Mouse (Mus musculus): ENCODE measurements around the gene Rabgap1l.

The Rabgap1l gene

DNA sequence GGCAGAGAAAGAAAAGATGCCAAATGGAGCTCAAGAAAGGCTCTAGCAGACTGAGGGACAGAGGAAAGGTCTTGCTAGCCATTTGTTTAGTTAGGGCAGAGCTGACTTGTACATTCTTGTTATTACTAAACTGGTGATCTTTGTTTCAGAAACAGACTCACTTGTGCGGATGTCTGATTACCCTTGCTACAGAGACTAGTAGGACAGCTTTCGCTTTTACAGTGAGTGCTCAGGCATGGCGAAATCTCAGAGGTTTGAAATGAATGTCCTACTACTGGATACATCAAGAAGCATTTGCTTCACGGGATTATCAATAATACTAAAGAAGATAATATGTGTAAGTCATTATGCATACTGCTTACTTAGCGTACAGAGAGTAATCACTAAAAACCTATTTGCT, 548.3 kb downstream of the Rabgap1l start:
- DNase-seq (ENCODE audit: low spot score), result no peak

DNA sequence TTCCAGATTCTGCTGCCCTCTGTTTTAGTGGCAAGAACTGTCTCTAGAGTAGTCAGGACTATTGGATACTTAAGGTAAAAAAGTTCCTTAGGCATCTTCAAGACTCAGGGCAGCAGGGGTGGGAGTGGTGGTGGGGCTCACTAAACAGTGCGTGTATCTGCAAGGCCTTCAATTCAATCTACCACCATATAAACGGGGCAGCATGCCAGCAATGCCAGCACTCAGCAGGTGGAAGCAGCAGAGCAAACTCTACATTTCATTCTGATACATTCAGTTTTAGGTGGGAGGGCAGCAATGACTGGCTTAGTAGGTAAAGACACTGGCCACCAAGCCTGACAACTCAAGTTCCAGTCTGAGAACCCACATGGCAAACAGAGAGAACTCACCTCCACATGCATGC, 552.9 kb downstream of the Rabgap1l start:
- no peak for DNase-seq (ENCODE audit: low spot score)

DNA sequence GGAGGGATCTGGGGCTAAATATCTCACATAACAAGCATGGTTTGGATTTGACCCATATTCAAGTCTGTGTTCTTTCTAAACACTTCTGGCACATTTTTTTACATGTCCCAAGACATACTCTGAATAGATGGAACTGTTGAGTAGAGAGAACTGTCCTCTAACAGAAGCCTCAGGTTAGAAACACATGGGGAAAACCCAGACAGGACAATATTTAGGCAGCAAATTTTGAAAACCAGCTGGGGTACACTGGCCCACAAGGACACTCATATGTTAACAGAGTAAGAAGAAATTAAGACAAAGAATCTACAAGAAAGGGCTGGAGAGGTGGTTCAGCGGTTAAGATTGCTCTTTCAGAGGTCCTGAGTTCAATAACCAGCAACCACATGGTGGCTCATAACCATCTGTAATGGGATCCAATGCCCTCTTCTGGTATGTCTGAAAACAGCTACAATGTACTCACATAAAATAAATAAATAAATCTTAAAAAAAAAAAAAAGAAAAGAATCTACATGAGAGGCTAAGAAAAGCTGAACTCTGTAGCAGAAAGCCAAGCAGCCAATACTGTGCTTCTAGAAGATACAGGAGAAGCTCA, 554.1 kb downstream of the Rabgap1l start:
- no peak for DNase-seq (ENCODE audit: low spot score)

DNA sequence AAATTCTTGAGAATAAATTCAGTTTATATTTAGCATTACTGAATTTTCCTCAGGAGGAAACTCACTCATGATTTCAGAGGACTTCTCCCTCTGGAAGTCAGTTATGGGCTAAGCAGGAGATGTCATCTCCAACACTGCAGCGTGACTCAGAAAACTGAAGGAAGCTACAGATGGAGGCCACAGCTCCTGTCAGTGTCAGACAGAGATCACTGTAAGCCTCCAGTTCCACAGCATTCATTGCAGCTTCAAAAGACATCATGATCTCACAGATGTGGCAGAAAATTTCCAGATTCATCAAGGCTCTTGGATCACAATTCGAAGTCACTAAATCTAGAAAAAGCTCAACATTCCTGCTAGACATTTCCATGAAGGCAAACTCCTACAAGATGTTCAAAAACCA, 555.0 kb downstream of the Rabgap1l start:
- DNase-seq (ENCODE audit: low spot score), result no peak

DNA sequence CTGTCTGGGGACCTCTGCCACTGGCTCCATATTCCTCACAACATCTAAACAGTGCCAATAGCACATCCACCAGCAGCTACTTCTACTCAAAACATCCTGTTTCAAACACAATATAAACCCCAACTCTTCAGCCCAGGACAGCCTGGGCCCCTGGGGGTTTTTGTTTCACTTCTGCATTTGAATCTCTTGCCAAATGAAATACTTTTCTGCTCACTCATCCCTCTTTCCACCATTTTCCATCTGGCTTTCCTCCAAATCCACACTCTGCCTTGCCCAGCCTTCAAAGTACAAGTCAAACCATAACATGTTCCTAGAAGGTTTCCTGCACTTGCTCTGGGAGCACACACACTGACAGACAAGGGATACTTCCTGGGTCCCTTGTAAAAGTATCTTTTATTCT, 559.1 kb downstream of the Rabgap1l start:
- DNase-seq (ENCODE audit: low spot score), result no peak

DNA sequence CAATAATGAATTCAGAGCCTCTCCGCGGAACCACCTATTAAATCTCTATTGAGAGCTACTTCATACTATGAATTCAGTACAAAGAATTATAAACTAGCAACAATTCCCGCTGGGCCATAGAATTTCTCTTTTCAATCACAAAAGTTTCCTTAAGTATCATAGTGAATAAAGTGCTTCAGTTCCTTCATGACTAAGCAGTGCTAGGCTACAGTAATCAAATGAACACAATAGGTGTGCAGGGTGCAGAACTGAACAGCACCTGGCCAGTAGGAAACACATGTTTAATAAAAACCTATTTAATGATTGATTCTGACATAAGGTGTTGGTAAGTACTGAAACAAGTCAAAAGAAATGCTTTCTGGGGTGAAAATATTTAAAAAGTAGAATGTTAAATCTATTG, 560.9 kb downstream of the Rabgap1l start:
- no peak for DNase-seq (ENCODE audit: low spot score)

DNA sequence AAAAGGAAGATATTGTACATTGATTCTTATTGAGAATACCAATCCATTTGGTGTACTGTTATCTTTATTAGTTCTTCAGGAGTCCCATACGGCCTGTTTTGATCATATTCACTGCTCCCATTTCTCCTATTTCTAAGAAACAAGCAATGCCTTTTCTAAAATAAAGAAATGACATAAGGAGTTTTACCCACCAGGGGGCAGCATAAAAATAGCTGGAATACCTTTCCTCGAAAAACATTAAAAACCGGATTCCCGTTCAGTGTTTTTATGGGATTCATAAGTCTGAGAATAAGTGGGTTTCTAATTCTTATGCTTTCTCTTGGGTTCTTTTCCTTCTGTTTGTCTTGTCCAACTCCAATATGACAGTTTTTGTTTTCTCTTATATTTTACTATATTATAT, 562.0 kb downstream of the Rabgap1l start:
- DNase-seq (ENCODE audit: low spot score), result peak; percentile 49

DNA sequence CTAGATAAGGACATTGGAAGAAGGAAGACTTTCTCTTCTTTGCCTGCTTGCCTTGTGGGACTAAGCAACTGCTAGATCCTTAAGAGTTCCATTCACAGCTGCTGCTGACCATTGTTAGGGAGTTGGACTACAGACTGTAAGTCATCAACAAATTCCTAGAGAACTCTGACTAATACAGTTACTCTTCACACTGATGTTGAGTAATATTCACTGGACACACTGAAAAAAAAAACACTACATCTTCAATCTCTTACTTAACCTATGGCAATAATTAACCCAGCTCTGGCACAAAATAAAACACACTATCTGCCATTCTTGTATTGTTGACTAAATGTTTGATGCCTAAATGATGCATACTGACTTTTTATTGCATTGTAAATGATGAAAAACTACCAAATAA, 565.2 kb downstream of the Rabgap1l start:
- no peak for DNase-seq (ENCODE audit: low spot score)

DNA sequence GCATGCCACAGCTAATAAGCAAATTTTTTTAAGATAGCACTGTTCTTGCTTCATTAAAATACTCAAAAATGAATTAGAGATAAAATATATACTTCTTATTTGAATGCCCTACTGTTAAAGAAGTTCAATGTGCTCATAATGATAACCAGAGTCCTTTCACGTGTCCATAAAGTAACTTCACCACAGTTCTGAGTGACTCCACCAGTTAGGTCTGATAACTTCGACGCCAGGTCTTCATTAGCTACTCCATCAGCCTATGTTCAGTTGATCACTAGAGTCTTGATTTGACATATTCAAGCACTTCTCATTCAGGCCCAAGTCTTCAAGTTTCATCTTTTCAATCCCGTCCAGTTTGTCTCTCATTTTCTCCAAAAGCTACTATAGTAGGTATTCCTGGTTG, 565.8 kb downstream of the Rabgap1l start:
- DNase-seq (ENCODE audit: low spot score), result no peak

DNA sequence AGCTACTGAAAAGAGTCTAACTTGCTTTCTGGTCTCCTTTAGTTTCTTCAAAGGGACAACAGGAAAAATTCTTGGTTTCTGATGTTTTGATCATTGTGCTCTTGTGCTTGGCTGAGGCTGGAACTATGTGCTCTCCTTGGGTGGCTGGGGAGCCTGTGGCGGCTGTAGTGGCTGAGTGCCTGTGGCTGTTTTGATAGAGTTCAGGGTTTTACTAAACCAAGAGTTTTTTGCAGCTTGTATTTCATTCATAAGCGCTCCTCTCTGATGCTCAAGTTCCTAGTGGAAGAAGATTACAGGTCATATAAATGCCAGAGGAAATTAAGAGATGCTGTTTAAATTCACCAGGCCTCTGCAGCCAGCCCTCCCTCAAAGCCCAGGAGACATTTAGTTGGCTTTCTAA, 568.9 kb downstream of the Rabgap1l start:
- no peak for DNase-seq (ENCODE audit: low spot score)

DNA sequence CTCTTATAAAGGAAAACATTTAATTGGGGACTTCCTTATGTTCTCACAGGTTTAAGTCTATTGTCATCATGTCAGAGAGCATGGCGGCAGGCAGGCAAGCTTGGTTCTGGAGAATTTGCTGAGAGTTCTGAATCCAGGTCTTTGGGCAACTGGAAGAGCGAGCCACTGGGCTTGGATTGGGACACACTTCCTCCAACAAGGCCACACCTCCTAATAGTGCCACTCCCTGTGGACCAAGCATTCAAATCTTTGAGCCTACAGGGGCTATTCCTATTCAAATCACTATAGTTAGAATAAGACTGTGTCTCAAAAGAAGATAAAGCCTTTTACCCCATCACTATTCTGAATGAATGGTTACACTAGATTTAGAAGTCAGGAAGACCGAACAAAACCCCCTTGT, 575.1 kb downstream of the Rabgap1l start:
- no peak for DNase-seq (ENCODE audit: low spot score)

DNA sequence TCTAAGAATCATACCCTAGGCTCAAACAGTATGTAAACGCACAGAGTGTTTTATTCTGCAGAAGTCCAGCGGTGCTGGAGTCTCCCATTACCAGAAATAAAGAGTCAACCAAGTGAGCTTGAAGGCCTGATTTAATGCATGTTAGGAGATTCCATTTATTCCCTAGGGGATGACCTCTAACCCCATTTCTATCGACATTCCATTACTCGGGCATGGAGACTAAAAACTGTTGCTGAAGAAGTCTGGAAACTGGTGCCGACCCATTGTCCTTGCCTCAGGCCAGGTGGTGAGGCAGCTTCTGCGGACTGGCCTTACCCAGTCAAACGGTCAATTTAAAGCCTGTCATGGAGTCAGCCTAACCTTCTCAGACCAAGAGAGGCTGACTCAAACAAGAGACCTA, 578.8 kb downstream of the Rabgap1l start:
- no peak for DNase-seq (ENCODE audit: low spot score)

DNA sequence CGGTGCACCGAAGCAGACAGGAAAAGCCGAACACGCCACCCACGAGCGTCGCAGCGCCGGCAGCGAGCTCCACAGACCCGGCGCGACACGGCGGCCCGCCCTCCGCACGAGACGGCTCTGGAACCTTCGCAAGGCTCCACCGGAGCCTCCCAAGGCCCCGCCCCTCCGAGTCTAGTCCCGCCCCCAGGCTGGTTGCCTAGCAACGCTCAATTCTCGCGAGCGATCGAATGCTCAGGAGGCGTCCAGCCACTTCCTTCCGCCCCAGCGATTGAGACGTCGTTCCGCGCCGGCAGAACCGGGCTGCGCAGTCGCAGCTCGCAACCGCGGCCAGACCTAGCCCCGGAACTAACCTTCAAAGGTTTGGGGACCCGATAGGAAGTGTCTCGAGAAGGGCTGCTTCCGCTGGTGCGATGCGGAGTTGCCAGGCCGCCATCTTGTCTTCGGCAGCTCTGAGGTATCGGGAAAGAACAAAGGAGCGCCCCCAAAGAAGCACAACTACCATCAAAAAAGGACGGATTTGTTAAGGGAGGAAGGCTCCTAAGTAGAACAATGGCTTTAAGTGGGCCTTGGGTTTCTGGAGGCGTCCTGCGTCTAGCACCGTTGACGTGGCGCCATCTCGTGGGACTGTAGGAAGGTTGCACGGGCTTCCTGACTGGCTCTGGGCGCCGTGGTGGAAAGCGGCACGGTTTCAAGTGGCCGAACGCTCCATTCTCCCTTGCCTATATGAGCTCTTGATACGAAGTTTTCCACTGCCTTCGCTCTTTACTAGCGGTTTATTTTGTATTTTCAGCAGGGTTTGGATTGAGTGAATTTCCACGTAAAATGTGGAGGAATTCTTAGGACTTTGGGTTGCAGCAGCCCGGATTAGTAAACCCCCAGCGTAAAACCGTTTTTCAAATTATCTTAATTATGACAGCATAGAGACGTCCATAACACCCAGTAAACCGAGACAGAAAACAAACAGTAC, 580.0 kb downstream of the Rabgap1l start, which contains the start of gene Cacybp:
Gene Cacybp (minus strand): TSS at position 173 of the 967 bp plus-strand sequence.
- peak; percentile 99 for DNase-seq (ENCODE audit: low spot score)

DNA sequence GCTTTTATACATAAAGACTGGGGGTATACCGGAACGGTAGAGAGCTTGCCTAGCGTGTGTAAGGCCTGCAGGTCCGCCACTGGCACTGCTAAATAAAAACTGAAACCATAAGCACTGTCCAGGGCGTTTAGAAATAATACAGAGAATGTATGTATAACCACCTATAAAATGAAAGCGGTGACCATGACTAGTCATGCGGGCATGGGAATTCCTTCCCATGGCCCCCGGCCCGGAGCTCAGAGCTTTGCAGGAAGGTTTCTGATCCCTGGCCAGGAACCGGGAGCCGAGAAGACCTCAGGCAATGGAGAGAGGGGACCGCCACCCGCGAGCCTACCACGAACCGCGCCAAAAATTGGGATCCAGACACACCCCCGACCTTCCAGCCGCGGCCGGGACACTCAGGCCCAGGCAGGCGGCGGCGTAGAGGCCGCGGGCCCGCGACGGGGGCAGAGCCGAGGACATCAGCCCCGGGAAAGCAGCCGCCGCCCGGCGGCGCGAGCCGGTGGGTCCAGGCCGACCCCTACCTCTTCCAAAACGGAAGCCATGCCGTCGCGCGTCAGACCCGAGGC, 580.8 kb downstream of the Rabgap1l start:
- peak; percentile 54 for DNase-seq (ENCODE audit: low spot score)

DNA sequence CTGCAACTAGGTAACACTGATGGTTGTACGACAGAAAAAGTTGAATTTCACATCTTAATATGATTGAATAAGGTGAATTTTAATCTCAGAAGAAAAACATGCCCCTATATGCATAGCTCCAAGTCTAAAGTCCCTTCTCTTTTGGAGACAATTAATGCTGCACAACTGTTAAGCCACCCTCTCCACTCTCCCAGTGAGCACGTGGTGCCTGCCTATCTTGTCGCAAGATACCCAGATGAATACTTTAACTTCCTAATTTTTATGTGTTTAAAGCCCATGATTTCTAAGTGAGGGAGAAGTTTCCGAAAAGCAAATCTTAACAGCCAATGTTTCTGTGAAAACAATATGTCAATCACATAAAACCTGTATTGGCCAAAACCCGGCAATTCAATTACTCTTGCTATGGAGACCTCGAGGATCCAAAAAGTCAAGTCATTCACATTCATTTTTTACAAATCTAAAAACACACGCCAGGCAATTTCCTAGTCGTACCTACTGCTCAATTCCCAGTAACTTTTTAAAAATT, 581.4 kb downstream of the Rabgap1l start:
- peak; percentile 37 for DNase-seq (ENCODE audit: low spot score)

DNA sequence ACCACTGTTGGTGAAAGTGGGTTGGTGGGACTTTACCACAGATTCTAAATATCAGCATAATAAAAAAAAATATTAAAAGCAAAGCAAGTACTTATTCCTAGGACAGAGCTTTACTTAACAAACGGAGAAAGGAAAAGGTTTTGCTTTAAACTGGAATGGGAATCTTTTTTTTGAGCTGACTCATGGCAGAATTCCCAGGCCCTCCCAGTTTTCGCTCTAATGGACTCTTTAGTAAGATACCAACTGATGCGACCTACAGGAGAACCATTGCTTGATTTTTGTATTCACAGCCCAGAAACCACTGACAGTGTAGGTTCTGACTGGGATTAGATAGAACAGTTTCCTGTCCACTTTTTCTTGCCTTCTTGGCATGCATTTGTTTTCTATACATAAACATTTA, 582.4 kb downstream of the Rabgap1l start:
- DNase-seq (ENCODE audit: low spot score), result no peak

DNA sequence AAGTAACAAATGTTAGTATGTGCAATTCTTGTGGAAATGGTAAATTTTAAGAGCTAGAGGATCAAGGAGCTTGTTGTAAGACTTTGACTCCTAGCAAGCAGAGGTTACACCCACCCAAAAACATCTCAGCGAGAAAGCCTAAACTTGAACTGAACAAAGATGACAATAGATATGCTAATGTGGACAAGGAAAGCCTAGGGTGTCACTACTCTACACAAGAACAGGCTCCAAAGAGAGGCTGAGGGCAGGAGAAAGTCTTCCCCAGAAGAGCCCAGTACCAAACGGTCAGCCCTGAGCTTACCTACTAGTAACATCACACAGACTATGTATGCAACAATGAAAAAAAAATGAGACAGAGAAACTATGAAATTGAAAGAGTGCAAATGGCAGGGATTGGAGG, 583.2 kb downstream of the Rabgap1l start:
- DNase-seq (ENCODE audit: low spot score), result no peak

DNA sequence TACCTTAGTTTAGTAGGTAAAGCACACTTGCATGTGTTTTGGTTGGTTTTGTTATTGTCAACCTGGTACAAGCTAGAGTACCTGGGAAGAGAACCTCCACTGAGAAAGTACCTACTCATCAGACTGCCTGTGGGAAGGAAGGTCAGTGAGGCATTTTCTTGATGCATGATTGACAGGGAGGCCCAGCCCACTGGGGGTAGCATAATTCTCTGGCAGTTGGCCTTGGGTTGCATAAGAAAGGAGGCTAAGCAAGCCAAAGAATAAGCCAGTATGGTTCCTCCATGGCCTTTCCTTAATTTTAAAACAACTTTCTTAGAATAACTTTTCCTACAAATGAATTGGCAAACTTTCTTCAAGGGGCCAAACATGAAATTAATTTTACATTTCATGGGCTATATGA, 587.5 kb downstream of the Rabgap1l start:
- DNase-seq (ENCODE audit: low spot score), result no peak

DNA sequence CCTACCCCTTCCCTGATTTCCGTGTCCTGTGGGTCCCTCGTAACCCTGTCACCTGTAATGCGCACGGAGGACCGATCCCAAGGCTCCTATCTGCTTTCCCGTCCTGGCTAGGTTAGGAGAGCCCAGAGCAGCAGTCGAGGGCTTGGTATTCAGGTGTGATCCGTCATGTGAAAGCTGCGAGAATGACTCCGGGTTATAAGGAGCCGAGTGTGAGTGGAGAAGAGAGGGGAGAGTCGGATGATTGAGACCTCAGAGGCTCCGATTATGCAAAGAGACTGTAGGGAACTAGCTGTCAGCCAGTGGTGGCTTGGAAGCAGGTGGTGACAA, 597.7 kb downstream of the Rabgap1l start:
- DNase-seq (ENCODE audit: low spot score), result no peak

DNA sequence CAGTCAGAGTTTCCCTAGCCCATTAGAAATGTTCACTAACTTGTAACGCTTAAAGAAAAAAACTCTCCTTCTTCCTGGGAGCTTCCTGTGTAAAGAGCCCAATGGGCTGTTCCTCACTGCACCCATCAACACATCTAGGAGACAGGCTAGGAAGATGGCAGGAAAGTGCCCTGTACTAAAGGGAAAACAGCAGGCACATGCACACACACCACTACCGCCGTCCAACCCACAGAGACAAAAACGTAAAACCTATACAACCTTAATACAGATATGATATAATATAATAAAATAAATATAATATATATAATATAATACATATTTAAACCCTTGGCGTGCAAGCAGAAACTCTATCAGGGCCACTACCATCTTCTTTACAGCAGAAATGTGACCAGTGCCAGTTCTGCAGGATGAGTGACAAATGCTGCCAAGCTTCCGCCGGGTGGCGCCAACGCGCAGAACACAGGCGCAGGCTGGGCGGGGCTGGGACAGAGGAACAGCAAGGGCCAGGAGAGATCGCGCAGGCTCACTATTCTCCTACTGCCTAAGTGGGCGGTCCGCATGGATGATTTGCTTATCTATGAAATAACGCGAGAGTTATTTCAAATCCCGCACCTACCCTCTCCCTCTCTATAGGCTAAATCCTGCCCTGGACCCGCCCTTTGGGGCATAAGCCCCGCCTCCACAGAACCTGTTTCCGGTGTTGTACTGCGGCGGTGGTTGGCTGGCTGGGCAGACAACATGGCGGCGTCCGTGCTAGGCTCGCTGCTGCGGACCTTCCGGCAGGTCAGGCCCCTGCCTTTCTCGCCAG, 598.3 kb downstream of the Rabgap1l start, which contains the start of gene Mrps14:
Gene Mrps14 (plus strand): TSS at position 687 of the 808 bp plus-strand sequence.
- peak; percentile 100 for DNase-seq (ENCODE audit: low spot score)

DNA sequence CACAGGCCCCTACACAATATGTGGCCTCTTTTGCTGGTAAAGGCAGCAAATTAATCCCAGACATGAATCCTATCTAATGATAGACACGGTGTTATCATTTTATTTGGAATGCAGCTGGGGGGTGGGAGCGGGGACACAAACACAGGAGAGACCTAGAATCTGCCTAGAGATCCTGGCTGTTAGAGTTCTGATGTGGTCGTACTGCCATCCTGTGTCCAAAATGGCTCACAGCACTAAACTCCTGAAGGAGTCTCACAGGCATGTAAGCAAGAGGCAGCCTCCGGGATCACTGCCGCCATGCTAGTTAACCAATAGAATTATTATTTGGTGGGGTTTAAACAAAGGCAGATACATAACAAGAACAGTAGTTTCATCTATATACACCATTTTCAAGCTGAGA, 608.5 kb downstream of the Rabgap1l start:
- no peak for DNase-seq (ENCODE audit: low spot score)

DNA sequence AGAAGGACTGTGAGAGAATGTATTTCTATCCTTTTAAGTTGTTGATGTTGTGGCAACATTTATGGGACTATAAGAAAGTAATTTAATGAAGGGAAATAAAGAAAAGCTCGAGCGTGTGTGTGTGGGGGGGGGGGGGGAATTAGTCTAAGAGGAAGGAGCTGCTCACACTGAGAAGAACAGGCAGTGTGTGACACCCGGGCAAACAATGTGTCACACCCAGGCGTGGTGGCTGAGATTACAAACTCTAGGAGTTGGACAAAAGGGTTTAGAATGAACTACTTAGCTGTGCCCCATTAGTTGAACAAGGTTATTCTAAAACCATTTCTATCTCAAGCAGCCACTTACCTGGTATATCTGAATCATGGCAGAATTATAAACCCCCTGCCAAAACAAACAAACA, 611.8 kb downstream of the Rabgap1l start:
- DNase-seq (ENCODE audit: low spot score), result no peak

Measured in c-Kit-positive CD71-positive TER-119-positive erythroid progenitor cells, embryonic 14.5 days (primary cell).